9 mouse cellular contexts compared by ENCODE assay signal in the genomic region with DNA sequence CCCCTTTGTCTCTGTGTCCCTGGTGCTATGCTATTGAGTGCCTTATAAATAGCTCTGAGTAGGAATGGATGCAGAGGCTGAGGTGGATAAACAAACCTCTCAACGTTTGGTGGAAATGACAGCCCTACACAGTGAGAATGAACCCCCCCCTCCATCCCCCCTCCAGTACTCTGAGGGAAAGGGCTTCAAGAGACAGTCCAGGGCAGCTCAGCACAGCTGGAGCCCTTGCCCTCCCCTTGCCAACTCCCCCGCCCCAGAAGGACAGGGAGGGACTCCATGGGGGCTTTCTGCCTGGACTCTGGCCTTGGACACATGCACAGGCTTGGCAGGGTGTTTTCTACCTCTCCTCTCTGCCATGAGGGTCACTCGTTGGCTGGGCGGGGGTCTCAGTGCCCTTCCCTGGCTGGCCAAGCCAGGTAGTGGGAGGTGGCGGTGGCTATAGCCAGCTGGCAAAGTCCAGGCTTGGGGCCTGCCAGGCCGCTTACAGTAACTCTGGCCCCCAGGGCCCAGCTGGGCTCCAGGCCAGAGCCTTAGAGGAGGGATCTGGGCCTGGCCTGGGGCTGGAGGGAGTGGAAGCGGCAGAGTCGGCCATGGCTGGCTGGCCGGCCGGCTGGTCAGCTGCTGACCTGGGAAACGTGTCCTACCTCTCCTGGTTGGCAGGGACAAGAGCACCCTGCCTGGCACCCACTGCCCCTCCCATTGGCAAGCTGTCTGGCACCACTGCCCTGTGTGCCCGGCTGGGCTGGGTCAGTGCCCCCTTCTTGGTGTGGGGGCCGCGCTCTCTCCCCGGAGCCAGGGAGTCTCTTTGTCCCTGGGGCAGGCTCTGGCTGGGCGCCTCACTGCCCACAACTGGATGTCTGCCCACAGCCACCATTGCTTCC. TPM values are rescaled to one million over a fixed set of nuclear protein-coding genes. Genes with fewer than 3 reads are reported as not detected.
A peak's percentile ranks its signal among the peaks of the same experiment; 100 is the strongest.
DNase-seq lines count a peak whose midpoint lies in the region; ATAC-seq and TF ChIP-seq lines count a peak whose summit lies in the region.
"Had no signal": no experiment of that assay in that cellular context is flagged by ENCODE, and none has a peak within 500 bp of the region (broad histone marks: within the 10 kb centered on the region; RNA-seq: fewer than 3 reads in every experiment).

No protein-coding gene starts in this region.

- H3K9me3 ChIP-seq in intestine, embryonic 15.5 days: no peaks in the 10 kb centered on the region
- H3K9me3 ChIP-seq in liver, postnatal 0 days (ENCODE audit: low read length): no peaks in the 10 kb centered on the region

- no peaks in the 10 kb centered on the region for H3K27me3 ChIP-seq in intestine, embryonic 15.5 days (replicated peaks)
- H3K27me3 ChIP-seq in liver, postnatal 0 days (ENCODE audit: insufficient read depth, low read length): no peaks in the 10 kb centered on the region

- H3K36me3 ChIP-seq in intestine, embryonic 15.5 days: peaks cover 4% of the 10 kb centered on the region; the same call in 1 of the 2 replicates
- H3K36me3 ChIP-seq in liver, postnatal 0 days (replicated peaks; ENCODE audit: insufficient read depth, low read length): no peaks in the 10 kb centered on the region

- 60% methylated on average over 16 of the region's 16 CpGs for whole genome bisulfite sequencing in intestine, embryonic 15.5 days
- 77% methylated on average over 16 of the region's 16 CpGs for WGBS in liver, postnatal 0 days (ENCODE audit: insufficient replicate concordance)

- peak overlapping the region; percentile 11; the same call in 1 of the 2 replicates for H3K4me2 ChIP-seq in intestine, embryonic 15.5 days (replicated peaks)
- H3K4me2 ChIP-seq in liver, postnatal 0 days (ENCODE audit: low read depth, low read length): peak overlapping the region; percentile 26; the same call in 1 of the 2 replicates

- H3K9ac ChIP-seq in intestine, embryonic 15.5 days: 0 out of 2 replicates have a peak overlapping the region, but pooled peaks have one; percentile 17
- peak overlapping the region; percentile 55 for H3K9ac ChIP-seq in liver, postnatal 0 days (replicated peaks)

- peak overlapping the region; percentile 70 for H3K27ac ChIP-seq in intestine, embryonic 15.5 days
- peak overlapping the region; percentile 63 for H3K27ac ChIP-seq in liver, postnatal 0 days (ENCODE audit: low read depth)

- 0 out of 2 replicates have a peak, but pooled peaks have one; percentile 31 for ATAC-seq in frontal cortex, adult (ENCODE audit: low TSS enrichment)
- no peak for ATAC-seq in intestine, embryonic 15.5 days
- ATAC-seq in liver, postnatal 0 days: peak; percentile 31; the same call in 1 of the 2 replicates
- no peak for ATAC-seq in monocyte, adult 5-6 weeks (replicated peaks; ENCODE audit: insufficient number of reproducible peaks, low FRiP score, low TSS enrichment, poor library complexity, severe bottlenecking)

- H3K4me3 ChIP-seq in intestine, embryonic 15.5 days (replicated peaks): no peak overlapping the region
- H3K4me3 ChIP-seq in liver, postnatal 0 days (ENCODE audit: low read depth, low read length): no peak overlapping the region
- H3K4me3 ChIP-seq: erythroblast, embryonic 14.5 days had no signal

- peaks cover 76% of the 10 kb centered on the region for H3K4me1 ChIP-seq in intestine, embryonic 15.5 days (replicated peaks)
- H3K4me1 ChIP-seq in liver, postnatal 0 days (ENCODE audit: insufficient read depth): peaks cover 78% of the 10 kb centered on the region

- TF ChIP-seq EP300 in liver, postnatal 0 days (IDR thresholded peaks at IDR 0.05; ENCODE audit: low read depth): no peak

- no peak for DNase-seq in frontal cortex, postnatal 25 days (ENCODE audit: low spot score in 2 of 2)
- DNase-seq in cerebellum, adult 9-11 months: peak; percentile 89
- DNase-seq in gastrocnemius, postnatal 4 days (ENCODE audit: low spot score in 2 of 2): peak; percentile 91 to 96
- no peak for DNase-seq in liver, postnatal 0 days
- peak; percentile 95 for DNase-seq in skeletal muscle tissue, adult 2 months (ENCODE audit: low read depth, low spot score)

- TF ChIP-seq CTCF in liver, postnatal 0 days (IDR thresholded peaks at IDR 0.05; ENCODE audit: low read depth): no peak

RNA-seq across cellular contexts. Expression of a gene that starts 23.6 kb away (rescaled TPM):
- 10 to 100 TPM; 44.6 to 45.9 TPM for total RNA-seq in gastrocnemius, postnatal 4 days (2021)
- 30.7 and 31.5 TPM in 2 replicates for polyA plus RNA-seq in intestine, embryonic 15.5 days (2015; fragmentation: Nextera tagmentation; extraction: Ambion mirVana)
- polyA plus RNA-seq in liver, postnatal 0 days (2015; fragmentation: Nextera tagmentation; extraction: Ambion mirVana): 5.4 and 5.6 TPM in 2 replicates
- 61.0 to 76.9 TPM (median 62.9 TPM) in 3 replicates for total RNA-seq in monocyte, adult 5-6 weeks (2017)

RNA-seq across cellular contexts. Expression of a gene that starts 31.6 kb away (rescaled TPM):
- under 1 TPM in 1 of 2 experiments, not detected in 1; 0.69 TPM for total RNA-seq in gastrocnemius, postnatal 4 days (2021)
- polyA plus RNA-seq in intestine, embryonic 15.5 days (2015; fragmentation: Nextera tagmentation; extraction: Ambion mirVana): 0.20 and 0.35 TPM in 2 replicates
- not detected in 2 replicates for polyA plus RNA-seq in liver, postnatal 0 days (2015; fragmentation: Nextera tagmentation; extraction: Ambion mirVana)
- not detected in 3 replicates for total RNA-seq in monocyte, adult 5-6 weeks (2017)
- polyA plus RNA-seq: erythroblast, embryonic 14.5 days had no signal

RNA-seq across cellular contexts. Expression of a gene that starts 43.7 kb away (rescaled TPM):
- 1 to 10 TPM; 6.8 to 7.5 TPM for total RNA-seq in gastrocnemius, postnatal 4 days (2021)
- 24.0 and 26.7 TPM in 2 replicates for polyA plus RNA-seq in intestine, embryonic 15.5 days (2015; fragmentation: Nextera tagmentation; extraction: Ambion mirVana)
- 19.1 and 22.3 TPM in 2 replicates for polyA plus RNA-seq in liver, postnatal 0 days (2015; fragmentation: Nextera tagmentation; extraction: Ambion mirVana)
- 0.67 to 1.7 TPM (median 0.75 TPM) in 3 replicates for total RNA-seq in monocyte, adult 5-6 weeks (2017)

Comparison
In these comparisons a context has a peak if more than half of its experiments do, and no peak if none do; other contexts are left out.
1. ATAC-seq: peak in frontal cortex, adult (single experiment) and liver, postnatal 0 days (single experiment); none in intestine, embryonic 15.5 days (single experiment) and monocyte, adult 5-6 weeks (single experiment).
2. DNase-seq: peak in cerebellum, adult 9-11 months (single experiment), gastrocnemius, postnatal 4 days (2 of 2) and skeletal muscle tissue, adult 2 months (single experiment); none in frontal cortex, postnatal 25 days (0 of 2) and liver, postnatal 0 days (single experiment).